Mouse (Mus musculus): ENCODE results near the gene Prss56. TPM values are rescaled to one million over a fixed set of nuclear protein-coding genes. Genes with fewer than 3 reads are reported as not detected.

The Prss56 gene
- polyA plus RNA-seq, 1 experiment from 2014 or later: not detected

Other genes starting within 250 kb of the Prss56 start
- not detected in 2 replicates for gene Alppl2, start 93.4 kb upstream of the Prss56 start, polyA plus RNA-seq (2015; fragmentation: Nextera tagmentation; extraction: Ambion mirVana)
- 0.18 TPM in 1 of 2 replicates, not detected in the other for gene Alpi, start 81.7 kb upstream of the Prss56 start, polyA plus RNA-seq (2015; fragmentation: Nextera tagmentation; extraction: Ambion mirVana)
- gene Akp3, start 58.3 kb upstream of the Prss56 start, polyA plus RNA-seq (2015; fragmentation: Nextera tagmentation; extraction: Ambion mirVana): not detected in 2 replicates
- gene Ecel1, start 26.8 kb upstream of the Prss56 start, polyA plus RNA-seq (2015; fragmentation: Nextera tagmentation; extraction: Ambion mirVana): 0.92 and 0.94 TPM in 2 replicates
- 0.26 and 0.48 TPM in 2 replicates for gene Chrnd, start 7.3 kb downstream of the Prss56 start, polyA plus RNA-seq (2015; fragmentation: Nextera tagmentation; extraction: Ambion mirVana)
- 0.43 and 1.4 TPM in 2 replicates for gene Chrng, start 21.3 kb downstream of the Prss56 start, polyA plus RNA-seq (2015; fragmentation: Nextera tagmentation; extraction: Ambion mirVana)
- gene Eif4e2, start 30.6 kb downstream of the Prss56 start, polyA plus RNA-seq (2015; fragmentation: Nextera tagmentation; extraction: Ambion mirVana): 141 and 146 TPM in 2 replicates
- gene Efhd1, start 81.0 kb downstream of the Prss56 start, polyA plus RNA-seq (2015; fragmentation: Nextera tagmentation; extraction: Ambion mirVana): 0.31 and 0.65 TPM in 2 replicates
- 47.2 and 48.9 TPM in 2 replicates for gene Gigyf2, start 143.7 kb downstream of the Prss56 start, polyA plus RNA-seq (2015; fragmentation: Nextera tagmentation; extraction: Ambion mirVana)
- gene Kcnj13, start 211.4 kb downstream of the Prss56 start, polyA plus RNA-seq (2015; fragmentation: Nextera tagmentation; extraction: Ambion mirVana): 7.6 and 10.1 TPM in 2 replicates

Measured in lung, embryonic 16.5 days (tissue).